Mouse (Mus musculus) left cerebral cortex, adult 11 months (tissue): ENCODE measurements around the gene Gm21830.
"Not testable (repeated sequence)": the region's sequence is repeated elsewhere in the genome, so short reads cannot be mapped to it uniquely, and the experiment has no call there.

ENCODE experiments used
- DNase-seq: peaks from one replicate; pipeline ENCODE4 v3.0.0; 2022; ENCODE audit warnings: low spot score

The Gm21830 gene

GRCm38 (mm10) chr2:67413425-67413824 lies at the start of gene Gm21830:
TSS of gene Gm21830 (plus strand) at chr2:67413725.
- not testable (repeated sequence) for DNase-seq

GRCm38 (mm10) chr2:67364506-67364905 lies 49.0 kb upstream of the Gm21830 start:
- no peak for DNase-seq

GRCm38 (mm10) chr2:67378504-67378903 lies 35.0 kb upstream of the Gm21830 start:
- DNase-seq: no peak

- DNase-seq: no peak
Observed at GRCm38 (mm10) chr2:67420853-67421252, 7.3 kb downstream of the Gm21830 start.

GRCm38 (mm10) chr2:67422799-67423198 lies 9.3 kb downstream of the Gm21830 start:
- no peak for DNase-seq

- no peak for DNase-seq
Observed at GRCm38 (mm10) chr2:67433081-67433480, 19.6 kb downstream of the Gm21830 start, which contains the start of gene Gm26727. TSS of gene Gm26727 (minus strand) at chr2:67433181.

GRCm38 (mm10) chr2:67438309-67438708 lies 24.8 kb downstream of the Gm21830 start:
- DNase-seq: no peak

GRCm38 (mm10) chr2:67445780-67446179 lies 32.3 kb downstream of the Gm21830 start, which contains the start of gene Xirp2:
TSS of gene Xirp2 (plus strand) at chr2:67446002.
- no peak for DNase-seq

GRCm38 (mm10) chr2:67446772-67447171 lies 33.2 kb downstream of the Gm21830 start:
- no peak for DNase-seq

GRCm38 (mm10) chr2:67447206-67447605 lies 33.7 kb downstream of the Gm21830 start:
- no peak for DNase-seq

GRCm38 (mm10) chr2:67460857-67461256 lies 47.3 kb downstream of the Gm21830 start:
- no peak for DNase-seq

- no peak for DNase-seq
Observed at GRCm38 (mm10) chr2:67467036-67467435, 53.5 kb downstream of the Gm21830 start.

- DNase-seq: not testable (repeated sequence)
Observed at GRCm38 (mm10) chr2:67470030-67470429, 56.5 kb downstream of the Gm21830 start.

GRCm38 (mm10) chr2:67477753-67478152 lies 64.2 kb downstream of the Gm21830 start:
- no peak for DNase-seq

GRCm38 (mm10) chr2:67481051-67481450 lies 67.5 kb downstream of the Gm21830 start:
- no peak for DNase-seq
